Mouse (Mus musculus) cerebellum, adult 2 months (tissue): ENCODE measurements around the gene Ranbp10.

Experiments used
- CTCF ChIP-seq: fragments of 200-500 bp; IDR thresholded peaks from 2 replicates; pipeline ENCODE4 v1.5.1; 2011; ENCODE audit warnings: low read depth, mild to moderate bottlenecking, control low read depth, low read length, moderate library complexity, borderline replicate concordance; ENCODE audit not compliant: insufficient read depth
- POLR2A ChIP-seq: fragments of 200-500 bp; IDR thresholded peaks from 2 replicates; pipeline ENCODE4 v1.6.1; 2011; ENCODE audit warnings: low read length, control low read depth, borderline replicate concordance; ENCODE audit not compliant: insufficient read depth

- TF ChIP-seq POLR2A: no peak
- peak; percentile 55; the same call in 1 of the 2 replicates for TF ChIP-seq CTCF
These were observed 56.5 kb downstream of the Ranbp10 start for GRCm38 (mm10) chr8:105770609-105771008.
